Mouse (Mus musculus): ENCODE results near the gene Ddah1. TPM values are rescaled to one million over a fixed set of nuclear protein-coding genes. Genes with fewer than 3 reads are reported as not detected.

Gene Ddah1
- polyA plus RNA-seq, 1 experiment from 2014 or later, result 28.9 TPM

DNA sequence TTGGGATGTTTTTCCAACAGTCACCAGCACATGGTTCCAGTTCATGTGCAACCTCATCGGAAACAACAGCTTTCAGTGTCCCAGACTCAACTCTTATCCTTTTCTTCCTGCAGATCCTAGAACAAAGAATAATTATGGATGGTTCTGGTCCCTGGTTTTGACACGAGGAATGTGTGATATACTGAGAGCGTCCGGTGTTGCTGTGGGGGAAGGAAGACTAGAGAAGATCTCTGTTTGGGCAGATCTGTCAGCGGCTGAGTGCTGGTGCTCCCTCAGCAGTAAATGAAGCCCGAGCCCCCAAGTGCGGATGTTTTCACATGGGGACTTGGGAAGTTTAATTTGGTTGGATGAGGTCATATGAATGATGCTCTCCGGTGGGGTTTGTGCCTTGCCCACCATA is 23.6 kb upstream of the Ddah1 start:
- peaks cover 3% of the 10 kb centered on the region in 2 experiments for H3K4me1 ChIP-seq (ENCODE audit: control insufficient read depth in 2 of 2, insufficient read depth in 2 of 2, low read length in 2 of 2)
- no peaks in the 10 kb centered on the region for H3K36me3 ChIP-seq (ENCODE audit: control insufficient read depth, insufficient read depth, low read length)
- no peaks in the 10 kb centered on the region for H3K9me3 ChIP-seq (ENCODE audit: control insufficient read depth, low read length)
- no peak overlapping the region for H3K27ac ChIP-seq (replicated peaks in 1 of 2; ENCODE audit: control insufficient read depth in 1 of 2, insufficient read depth in 1 of 2, low read depth in 2 of 2, low read length in 2 of 2)
- no peak for ATAC-seq (ENCODE audit: insufficient number of reproducible peaks, insufficient read depth, low FRiP score, low read depth)
- no peak overlapping the region for H3K9ac ChIP-seq (ENCODE audit: low read length)
- H3K27me3 ChIP-seq (ENCODE audit: control insufficient read depth, insufficient read depth, low read length), result no peaks in the 10 kb centered on the region
- H3K4me3 ChIP-seq (ENCODE audit: control insufficient read depth in 1 of 2, insufficient read depth in 1 of 2, low read depth in 1 of 2, low read length in 2 of 2), result no peak overlapping the region
- no peak overlapping the region for H3K4me2 ChIP-seq (ENCODE audit: low read length)
- WGBS, result 69% methylated on average over 8 of the region's 8 CpGs

DNA sequence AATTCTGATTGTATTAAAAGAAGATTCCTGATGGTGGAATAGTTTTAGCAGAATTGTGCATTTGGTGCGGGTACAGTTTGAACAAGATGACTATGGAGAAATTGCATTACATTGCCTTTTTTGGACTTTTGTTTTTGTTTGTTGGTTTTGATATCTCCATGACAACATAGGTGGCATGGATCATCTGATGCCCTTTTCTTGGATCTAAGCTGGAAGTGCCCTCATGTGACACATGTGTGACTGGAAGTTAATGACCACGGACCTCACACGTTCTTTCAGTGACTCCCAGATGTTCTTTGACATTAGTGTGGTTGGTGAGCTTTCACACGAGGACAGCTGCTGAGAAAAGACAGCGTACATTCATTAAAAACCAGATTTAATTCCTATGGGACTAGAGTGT is 21.9 kb upstream of the Ddah1 start:
- Histone ChIP-seq H3K27ac (replicated peaks in 1 of 2; ENCODE audit: control insufficient read depth in 1 of 2, insufficient read depth in 1 of 2, low read depth in 2 of 2, low read length in 2 of 2) (no peak overlapping the region), H3K9me3 (ENCODE audit: control insufficient read depth, low read length) (no peaks in the 10 kb centered on the region), H3K9ac (ENCODE audit: low read length) (no peak overlapping the region), H3K4me1 (ENCODE audit: control insufficient read depth in 2 of 2, insufficient read depth in 2 of 2, low read length in 2 of 2) (peaks cover 0 to 4% of the 10 kb centered on the region in 2 experiments; a peak in 2 of 4 replicates), H3K4me3 (ENCODE audit: control insufficient read depth in 1 of 2, insufficient read depth in 1 of 2, low read depth in 1 of 2, low read length in 2 of 2) (no peak overlapping the region), H3K36me3 (ENCODE audit: control insufficient read depth, insufficient read depth, low read length) (no peaks in the 10 kb centered on the region), H3K27me3 (ENCODE audit: control insufficient read depth, insufficient read depth, low read length) (no peaks in the 10 kb centered on the region), H3K4me2 (ENCODE audit: low read length) (no peak overlapping the region)
- 82% methylated on average over 5 of the region's 5 CpGs for WGBS
- ATAC-seq (ENCODE audit: insufficient number of reproducible peaks, insufficient read depth, low FRiP score, low read depth), result no peak

DNA sequence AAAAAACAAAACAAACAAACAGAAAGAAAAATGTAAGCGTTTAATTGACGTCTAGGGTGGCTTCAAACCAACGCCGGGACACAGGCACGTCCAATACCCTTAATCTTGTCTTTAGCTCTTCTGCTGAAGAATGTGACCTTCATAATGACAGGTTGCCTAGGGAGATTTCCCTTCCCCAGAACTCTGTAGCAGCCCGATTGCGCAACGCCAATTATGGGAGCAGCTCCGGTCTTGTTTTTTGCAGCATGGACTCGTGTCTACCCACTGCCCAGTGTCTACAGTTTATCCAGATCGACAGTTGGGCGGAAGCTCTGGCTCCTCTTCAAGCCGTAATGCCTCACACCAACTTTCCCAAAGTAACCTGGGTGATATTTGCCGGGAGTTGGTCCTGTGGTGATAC is 19.8 kb upstream of the Ddah1 start:
- Histone ChIP-seq H3K4me2 (ENCODE audit: low read length) (no peak overlapping the region), H3K27ac (replicated peaks in 1 of 2; ENCODE audit: control insufficient read depth in 1 of 2, insufficient read depth in 1 of 2, low read depth in 2 of 2, low read length in 2 of 2) (no peak overlapping the region), H3K9me3 (ENCODE audit: control insufficient read depth, low read length) (no peaks in the 10 kb centered on the region), H3K36me3 (ENCODE audit: control insufficient read depth, insufficient read depth, low read length) (no peaks in the 10 kb centered on the region), H3K4me1 (ENCODE audit: control insufficient read depth in 2 of 2, insufficient read depth in 2 of 2, low read length in 2 of 2) (peaks cover 0 to 7% of the 10 kb centered on the region in 2 experiments; a peak in 2 of 4 replicates), H3K9ac (ENCODE audit: low read length) (no peak overlapping the region), H3K27me3 (ENCODE audit: control insufficient read depth, insufficient read depth, low read length) (no peaks in the 10 kb centered on the region), H3K4me3 (ENCODE audit: control insufficient read depth in 1 of 2, insufficient read depth in 1 of 2, low read depth in 1 of 2, low read length in 2 of 2) (no peak overlapping the region)
- WGBS, result 74% methylated on average over 14 of the region's 14 CpGs
- ATAC-seq (ENCODE audit: insufficient number of reproducible peaks, insufficient read depth, low FRiP score, low read depth), result no peak

DNA sequence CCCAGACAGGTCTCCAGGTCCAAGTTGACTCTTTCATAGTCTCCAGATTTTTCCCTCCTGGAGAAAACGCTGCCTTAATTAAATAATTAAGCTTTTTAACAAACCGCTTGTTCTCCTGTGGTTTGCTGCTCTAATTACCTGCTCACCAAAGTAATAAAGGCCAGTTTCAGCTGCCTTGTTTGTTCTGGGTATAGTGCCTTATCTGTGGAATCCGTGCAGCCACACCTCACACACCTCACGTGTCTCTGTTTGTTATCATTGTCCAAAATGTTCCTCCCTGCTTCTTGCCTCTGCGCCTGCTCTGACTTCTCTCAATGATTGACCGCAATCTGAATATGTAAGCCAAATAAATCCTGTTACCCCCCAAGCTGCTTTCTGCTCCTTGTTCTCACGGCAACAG is 18.6 kb upstream of the Ddah1 start:
- ATAC-seq (ENCODE audit: insufficient number of reproducible peaks, insufficient read depth, low FRiP score, low read depth), result no peak
- H3K27ac ChIP-seq (replicated peaks in 1 of 2; ENCODE audit: control insufficient read depth in 1 of 2, insufficient read depth in 1 of 2, low read depth in 2 of 2, low read length in 2 of 2), result no peak overlapping the region
- 54% methylated on average over 7 of the region's 7 CpGs for WGBS

DNA sequence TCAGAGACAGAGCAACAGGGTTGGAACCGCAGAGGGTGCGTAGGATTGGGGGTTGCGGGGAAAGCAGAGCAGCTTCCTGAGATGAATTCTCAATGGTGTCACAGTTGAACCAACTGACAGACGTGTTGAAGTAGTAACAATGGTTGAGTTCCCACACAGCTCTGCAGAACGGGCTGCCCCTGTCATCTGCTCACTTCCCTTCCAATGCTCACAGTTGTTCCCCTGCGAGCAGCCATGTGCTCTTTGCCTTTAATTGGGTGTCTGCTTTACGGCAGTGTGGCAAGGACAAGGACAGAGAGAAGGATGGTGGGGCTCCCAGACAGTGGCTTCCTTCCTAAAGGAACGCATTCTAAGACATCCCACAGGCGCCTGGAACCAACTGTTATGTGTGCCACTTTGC is 15.4 kb upstream of the Ddah1 start:
- ATAC-seq (ENCODE audit: insufficient number of reproducible peaks, insufficient read depth, low FRiP score, low read depth), result no peak
- H3K4me2 ChIP-seq (ENCODE audit: low read length), result peak overlapping the region; percentile 35

More for the DNA sequence above, 18.6 kb upstream of the Ddah1 start:
- Histone ChIP-seq H3K4me1 (ENCODE audit: control insufficient read depth in 2 of 2, insufficient read depth in 2 of 2, low read length in 2 of 2) (peaks cover 0 to 7% of the 10 kb centered on the region in 2 experiments; a peak in 2 of 4 replicates), H3K27me3 (ENCODE audit: control insufficient read depth, insufficient read depth, low read length) (no peaks in the 10 kb centered on the region), H3K4me3 (ENCODE audit: control insufficient read depth in 1 of 2, insufficient read depth in 1 of 2, low read depth in 1 of 2, low read length in 2 of 2) (no peak overlapping the region), H3K36me3 (ENCODE audit: control insufficient read depth, insufficient read depth, low read length) (no peaks in the 10 kb centered on the region), H3K9me3 (ENCODE audit: control insufficient read depth, low read length) (no peaks in the 10 kb centered on the region), H3K9ac (ENCODE audit: low read length) (peak overlapping the region; percentile 11; the same call in 1 of the 2 replicates), H3K4me2 (ENCODE audit: low read length) (no peak overlapping the region)

DNA sequence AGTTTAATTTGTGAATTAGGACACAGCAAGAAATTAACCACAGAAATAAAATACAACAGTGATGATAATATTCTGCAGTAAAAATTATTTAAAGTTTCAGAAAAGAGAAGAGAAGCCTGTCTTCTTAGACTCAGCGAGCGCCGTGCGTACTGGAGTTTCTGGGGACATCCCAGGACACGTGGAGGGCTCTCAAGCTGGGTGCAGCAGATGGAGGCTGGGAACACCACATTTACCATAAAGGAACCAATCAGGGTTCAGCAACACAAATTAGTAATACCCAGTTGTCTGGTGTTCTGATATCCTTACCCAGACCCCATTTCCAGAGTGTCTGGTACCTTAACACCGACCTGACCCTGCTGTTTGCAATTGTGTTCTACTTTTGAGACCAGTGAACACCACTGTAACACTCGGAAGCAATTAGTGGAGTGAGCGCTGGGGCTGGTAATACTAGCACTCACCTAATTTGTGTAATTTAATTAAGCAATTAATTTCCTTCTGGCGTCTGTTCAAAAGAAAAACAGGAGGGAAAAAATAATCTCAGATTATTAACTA is 14.9 kb upstream of the Ddah1 start:
- peak overlapping the region; percentile 35; the same call in 1 of the 2 replicates for H3K4me2 ChIP-seq (ENCODE audit: low read length)
- peaks cover 0 to 7% of the 10 kb centered on the region in 2 experiments; a peak in 2 of 4 replicates for H3K4me1 ChIP-seq (ENCODE audit: control insufficient read depth in 2 of 2, insufficient read depth in 2 of 2, low read length in 2 of 2)
- H3K27me3 ChIP-seq (ENCODE audit: control insufficient read depth, insufficient read depth, low read length), result no peaks in the 10 kb centered on the region
- 88% methylated on average over 9 of the region's 9 CpGs for WGBS
- H3K9ac ChIP-seq (ENCODE audit: low read length), result no peak overlapping the region
- ATAC-seq (ENCODE audit: insufficient number of reproducible peaks, insufficient read depth, low FRiP score, low read depth), result no peak
- no peak overlapping the region for H3K4me3 ChIP-seq (ENCODE audit: control insufficient read depth in 1 of 2, insufficient read depth in 1 of 2, low read depth in 1 of 2, low read length in 2 of 2)
- H3K36me3 ChIP-seq (ENCODE audit: control insufficient read depth, insufficient read depth, low read length), result no peaks in the 10 kb centered on the region
- no peak overlapping the region for H3K27ac ChIP-seq (replicated peaks in 1 of 2; ENCODE audit: control insufficient read depth in 1 of 2, insufficient read depth in 1 of 2, low read depth in 2 of 2, low read length in 2 of 2)
- no peaks in the 10 kb centered on the region for H3K9me3 ChIP-seq (ENCODE audit: control insufficient read depth, low read length)

More for the DNA sequence above, 15.4 kb upstream of the Ddah1 start:
- 43% methylated on average over 9 of the region's 9 CpGs for WGBS
- Histone ChIP-seq H3K9me3 (ENCODE audit: control insufficient read depth, low read length) (no peaks in the 10 kb centered on the region), H3K27me3 (ENCODE audit: control insufficient read depth, insufficient read depth, low read length) (no peaks in the 10 kb centered on the region), H3K4me3 (ENCODE audit: control insufficient read depth in 1 of 2, insufficient read depth in 1 of 2, low read depth in 1 of 2, low read length in 2 of 2) (no peak overlapping the region), H3K27ac (replicated peaks in 1 of 2; ENCODE audit: control insufficient read depth in 1 of 2, insufficient read depth in 1 of 2, low read depth in 2 of 2, low read length in 2 of 2) (no peak overlapping the region), H3K36me3 (ENCODE audit: control insufficient read depth, insufficient read depth, low read length) (no peaks in the 10 kb centered on the region), H3K9ac (ENCODE audit: low read length) (no peak overlapping the region), H3K4me1 (ENCODE audit: control insufficient read depth in 2 of 2, insufficient read depth in 2 of 2, low read length in 2 of 2) (peaks cover 0 to 7% of the 10 kb centered on the region in 2 experiments; a peak in 2 of 4 replicates)

DNA sequence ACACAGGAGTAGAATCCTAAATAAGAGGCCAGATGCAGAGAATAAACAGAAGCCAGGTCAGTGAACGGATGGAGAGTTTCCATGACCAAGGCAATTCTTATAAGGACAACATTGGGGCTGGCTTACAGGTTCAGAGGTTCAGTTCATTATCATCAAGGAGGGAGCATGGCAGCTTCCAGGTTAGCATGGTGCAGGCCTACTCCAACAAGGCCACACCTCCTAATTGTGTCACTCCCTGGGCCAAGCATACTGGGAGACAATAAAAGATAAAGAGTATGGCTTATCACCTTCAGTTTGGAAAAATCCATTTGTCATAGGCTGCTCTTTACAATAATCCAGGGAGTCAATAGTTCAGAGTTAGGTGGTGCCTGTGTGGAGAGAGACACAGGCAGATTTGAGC is 9.8 kb upstream of the Ddah1 start:
- Histone ChIP-seq H3K27ac (replicated peaks in 1 of 2; ENCODE audit: control insufficient read depth in 1 of 2, insufficient read depth in 1 of 2, low read depth in 2 of 2, low read length in 2 of 2) (no peak overlapping the region), H3K36me3 (ENCODE audit: control insufficient read depth, insufficient read depth, low read length) (no peaks in the 10 kb centered on the region), H3K4me2 (ENCODE audit: low read length) (no peak overlapping the region), H3K27me3 (ENCODE audit: control insufficient read depth, insufficient read depth, low read length) (no peaks in the 10 kb centered on the region), H3K4me3 (ENCODE audit: control insufficient read depth in 1 of 2, insufficient read depth in 1 of 2, low read depth in 1 of 2, low read length in 2 of 2) (no peak overlapping the region), H3K9ac (ENCODE audit: low read length) (no peak overlapping the region), H3K4me1 (ENCODE audit: control insufficient read depth in 2 of 2, insufficient read depth in 2 of 2, low read length in 2 of 2) (no peaks in the 10 kb centered on the region), H3K9me3 (ENCODE audit: control insufficient read depth, low read length) (no peaks in the 10 kb centered on the region)
- 67% methylated on average over 1 of the region's 1 CpGs for WGBS
- no peak for ATAC-seq (ENCODE audit: insufficient number of reproducible peaks, insufficient read depth, low FRiP score, low read depth)

DNA sequence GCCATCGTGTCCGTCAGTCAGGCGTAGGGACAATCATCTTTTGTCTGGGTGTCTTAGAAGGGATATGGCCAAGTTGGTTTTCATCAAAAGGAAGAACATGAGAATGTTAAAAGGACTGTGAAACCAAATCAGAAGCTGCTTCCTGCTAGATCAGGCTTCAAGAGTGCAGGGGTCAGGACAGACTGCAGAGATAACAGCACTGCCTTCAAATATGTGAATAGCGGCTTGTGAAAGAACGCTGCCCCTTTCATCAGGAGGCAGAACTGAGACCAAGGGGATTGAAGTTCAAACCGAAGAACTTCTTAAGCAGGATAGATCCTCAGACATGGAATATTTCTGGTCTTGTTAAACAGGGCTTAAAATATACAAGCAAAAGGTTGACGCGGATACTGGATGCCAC is 2.0 kb upstream of the Ddah1 start:
- H3K9me3 ChIP-seq (ENCODE audit: control insufficient read depth, low read length), result no peaks in the 10 kb centered on the region
- H3K27me3 ChIP-seq (ENCODE audit: control insufficient read depth, insufficient read depth, low read length), result peaks cover 16% of the 10 kb centered on the region
- WGBS, result 62% methylated on average over 8 of the region's 8 CpGs
- no peak overlapping the region for H3K9ac ChIP-seq (ENCODE audit: low read length)
- H3K27ac ChIP-seq (replicated peaks in 1 of 2; ENCODE audit: control insufficient read depth in 1 of 2, insufficient read depth in 1 of 2, low read depth in 2 of 2, low read length in 2 of 2), result no peak overlapping the region
- H3K4me3 ChIP-seq (ENCODE audit: control insufficient read depth in 1 of 2, insufficient read depth in 1 of 2, low read depth in 1 of 2, low read length in 2 of 2), result no peak overlapping the region
- H3K4me1 ChIP-seq (ENCODE audit: control insufficient read depth in 2 of 2, insufficient read depth in 2 of 2, low read length in 2 of 2), result peaks cover 11 to 12% of the 10 kb centered on the region in 2 experiments; a peak in 2 of 4 replicates
- no peaks in the 10 kb centered on the region for H3K36me3 ChIP-seq (ENCODE audit: control insufficient read depth, insufficient read depth, low read length)
- ATAC-seq (ENCODE audit: insufficient number of reproducible peaks, insufficient read depth, low FRiP score, low read depth), result no peak
- H3K4me2 ChIP-seq (ENCODE audit: low read length), result no peak overlapping the region

Data from heart, embryonic 14.5 days (tissue).